Mouse (Mus musculus) embryonic facial prominence, embryonic 13.5 days (tissue): ENCODE measurements around the gene Cdca3. TPM values are rescaled to one million over a fixed set of nuclear protein-coding genes. Genes with fewer than 3 reads are reported as not detected.
"Not testable (repeated sequence)": the region's sequence is repeated elsewhere in the genome, so short reads cannot be mapped to it uniquely, and the experiment has no call there.

Experiments used
- ATAC-seq: fragments of 200-750 bp; cut with Nextera tagmentation; 2 replicates; pipeline ENCODE4 v1.8.0; 2017; ENCODE audit warnings: low read depth; ENCODE audit not compliant: insufficient number of reproducible peaks, insufficient read depth, low FRiP score, low TSS enrichment
- H3K27ac ChIP-seq: fragments of 300-500 bp; sonication (generic); 2 replicates; pipeline ENCODE4 v1.5.1; 2015; ENCODE audit warnings: moderate library complexity, mild to moderate bottlenecking, inconsistent platforms
- H3K27me3 ChIP-seq: fragments of 300-500 bp; sonication (generic); 2 replicates; pipeline ENCODE4 v1.6.1; 2015; ENCODE audit warnings: mild to moderate bottlenecking, inconsistent platforms
- H3K36me3 ChIP-seq: fragments of 300-500 bp; sonication (generic); 2 replicates; pipeline ENCODE4 v1.6.1; 2015; ENCODE audit warnings: mild to moderate bottlenecking, inconsistent platforms
- H3K4me1 ChIP-seq: fragments of 300-500 bp; sonication (generic); 2 replicates; pipeline ENCODE4 v1.6.1; 2015; ENCODE audit warnings: inconsistent platforms
- H3K4me2 ChIP-seq: fragments of 300-500 bp; sonication (generic); 2 replicates; pipeline ENCODE4 v1.6.1; 2015; ENCODE audit warnings: moderate library complexity, mild to moderate bottlenecking, inconsistent platforms
- H3K4me3 ChIP-seq: fragments of 300-500 bp; sonication (generic); 2 replicates; pipeline ENCODE4 v1.5.1; 2015; ENCODE audit warnings: mild to moderate bottlenecking, inconsistent platforms
- H3K9ac ChIP-seq: fragments of 300-500 bp; sonication (generic); 2 replicates; pipeline ENCODE4 v1.6.1; 2015; ENCODE audit warnings: mild to moderate bottlenecking, inconsistent platforms
- H3K9me3 ChIP-seq: fragments of 300-500 bp; sonication (generic); 2 replicates; pipeline ENCODE4 v1.6.1; 2016; ENCODE audit warnings: inconsistent platforms
- WGBS: fragments of 180-500 bp; shearing (Covaris S2); methylation state at CpG from one replicate; pipeline ENCODE4 v1.1.7; 2015; ENCODE audit warnings: mixed read lengths; 5-methylcytosine and 5-hydroxymethylcytosine counted together
- polyA plus RNA-seq: library from polyadenylated mRNA; unstranded; fragments of >200 nt; fragmentation: Nextera tagmentation; extraction: Ambion mirVana; gene quantifications from 2 replicates; pipeline ENCODE4 v1.2.1, GENCODE M21; 2015

Cdca3 gene
- polyA plus RNA-seq, 1 experiment from 2014 or later = 184 TPM

DNA sequence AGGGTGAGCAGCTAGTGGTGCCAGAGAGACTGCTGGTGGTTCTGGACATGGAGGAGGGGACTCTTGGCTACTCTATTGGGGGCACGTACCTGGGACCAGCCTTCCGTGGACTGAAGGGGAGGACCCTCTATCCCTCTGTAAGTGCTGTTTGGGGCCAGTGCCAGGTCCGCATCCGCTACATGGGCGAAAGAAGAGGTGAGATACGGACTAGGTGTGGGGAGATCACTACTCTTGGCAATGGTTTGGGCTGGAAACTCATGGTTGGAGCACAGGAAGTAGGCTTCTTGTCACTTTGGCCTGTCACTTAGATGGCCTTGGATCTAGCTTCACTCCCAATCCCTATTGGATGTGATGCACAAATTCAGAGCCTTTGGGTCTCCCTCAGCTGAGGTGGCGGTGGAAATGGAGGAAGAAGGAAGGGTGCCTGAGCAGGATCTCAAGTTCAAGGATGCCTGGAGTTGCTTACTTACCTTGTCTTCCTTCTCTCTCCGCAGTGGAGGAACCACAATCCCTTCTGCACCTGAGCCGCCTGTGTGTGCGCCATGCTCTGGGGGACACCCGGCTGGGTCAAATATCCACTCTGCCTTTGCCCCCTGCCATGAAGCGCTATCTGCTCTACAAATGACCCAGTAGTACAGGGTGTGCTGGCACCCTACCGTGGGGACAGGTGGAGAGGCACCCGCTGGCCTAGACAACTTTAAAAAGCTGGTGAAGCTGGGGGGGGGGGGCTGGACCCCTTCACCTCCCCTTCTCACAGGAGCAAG, 19.4 kb upstream of the Cdca3 start:
- peak overlapping the region; percentile 97 for H3K4me2 ChIP-seq
- peak overlapping the region; percentile 58 for H3K4me3 ChIP-seq
- H3K27me3 ChIP-seq = no peaks in the 10 kb centered on the region
- ATAC-seq = no peak
- H3K36me3 ChIP-seq = peaks cover 24% of the 10 kb centered on the region
- H3K9me3 ChIP-seq = no peaks in the 10 kb centered on the region
- WGBS = 42% methylated on average over 14 of the region's 14 CpGs
- H3K4me1 ChIP-seq = peaks cover 61% of the 10 kb centered on the region
- peak overlapping the region; percentile 74 for H3K9ac ChIP-seq
- H3K27ac ChIP-seq = peak overlapping the region; percentile 92

DNA sequence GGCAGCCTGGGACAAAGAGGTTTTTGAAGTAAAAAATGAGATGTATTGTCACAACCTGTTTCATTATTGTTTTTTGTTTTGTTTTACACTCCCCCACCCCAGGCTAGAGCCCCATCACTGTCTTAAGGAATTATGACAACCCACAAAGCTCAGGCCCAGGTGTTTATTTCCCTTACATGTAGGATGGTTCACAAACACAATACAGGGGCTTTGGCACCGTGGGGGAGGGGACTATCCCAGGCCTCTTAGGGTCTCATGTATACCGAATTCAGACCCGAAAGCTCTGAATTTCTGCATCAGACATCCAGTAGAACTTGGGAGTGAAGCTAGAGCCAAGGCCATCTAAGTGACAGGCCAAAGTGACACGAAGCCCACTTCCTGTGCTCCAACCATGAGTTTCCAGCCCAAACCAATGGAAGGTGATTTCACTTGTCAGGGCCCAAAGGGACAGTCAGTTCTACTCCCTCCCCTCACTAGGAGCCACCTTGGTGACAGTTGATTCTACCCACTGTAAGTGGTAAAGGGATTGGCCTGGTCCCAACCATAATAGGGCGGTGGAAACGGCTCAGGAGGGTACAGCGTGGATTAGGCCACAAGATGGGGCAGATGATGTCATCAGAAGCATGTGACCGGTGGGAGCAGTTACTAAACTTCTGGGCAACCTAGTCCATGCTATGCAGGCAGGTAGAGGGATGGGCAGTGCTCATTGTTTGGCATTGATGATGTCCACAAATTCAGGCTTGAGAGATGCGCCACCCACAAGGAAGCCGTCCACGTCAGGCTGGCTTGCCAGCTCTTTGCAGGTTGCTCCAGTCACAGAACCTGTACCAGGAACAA, 18.6 kb upstream of the Cdca3 start:
- H3K27ac ChIP-seq, H3K4me3 ChIP-seq, H3K27me3 ChIP-seq, ATAC-seq, H3K9me3 ChIP-seq, H3K9ac ChIP-seq: not testable (repeated sequence)
- H3K4me1 ChIP-seq = peaks cover 57% of the 10 kb centered on the region
- WGBS = 87% methylated on average over 11 of the region's 11 CpGs
- peak overlapping the region; percentile 97; the same call in 1 of the 2 replicates for H3K4me2 ChIP-seq
- H3K36me3 ChIP-seq = peaks cover 32% of the 10 kb centered on the region

DNA sequence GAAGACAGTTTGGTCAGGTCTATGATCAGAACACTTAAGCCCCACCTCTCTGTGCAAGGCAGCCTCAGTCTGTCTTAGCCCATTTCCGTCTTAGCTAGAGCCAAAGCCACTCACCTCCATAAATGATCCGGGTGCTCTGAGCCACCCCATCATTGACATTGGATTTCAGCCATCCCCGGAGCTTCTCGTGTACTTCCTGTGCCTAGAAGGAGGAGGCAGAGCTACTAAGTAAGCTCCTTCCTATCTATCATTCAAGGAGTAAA, 18.0 kb upstream of the Cdca3 start:
- no peak overlapping the region for H3K27ac ChIP-seq
- no peak for ATAC-seq
- H3K4me2 ChIP-seq = no peak overlapping the region
- 85% methylated on average over 4 of the region's 4 CpGs for WGBS
- H3K27me3 ChIP-seq = no peaks in the 10 kb centered on the region
- H3K36me3 ChIP-seq = peaks cover 38% of the 10 kb centered on the region
- H3K4me3 ChIP-seq = no peak overlapping the region
- no peaks in the 10 kb centered on the region for H3K9me3 ChIP-seq
- no peak overlapping the region for H3K9ac ChIP-seq
- peaks cover 52% of the 10 kb centered on the region for H3K4me1 ChIP-seq

DNA sequence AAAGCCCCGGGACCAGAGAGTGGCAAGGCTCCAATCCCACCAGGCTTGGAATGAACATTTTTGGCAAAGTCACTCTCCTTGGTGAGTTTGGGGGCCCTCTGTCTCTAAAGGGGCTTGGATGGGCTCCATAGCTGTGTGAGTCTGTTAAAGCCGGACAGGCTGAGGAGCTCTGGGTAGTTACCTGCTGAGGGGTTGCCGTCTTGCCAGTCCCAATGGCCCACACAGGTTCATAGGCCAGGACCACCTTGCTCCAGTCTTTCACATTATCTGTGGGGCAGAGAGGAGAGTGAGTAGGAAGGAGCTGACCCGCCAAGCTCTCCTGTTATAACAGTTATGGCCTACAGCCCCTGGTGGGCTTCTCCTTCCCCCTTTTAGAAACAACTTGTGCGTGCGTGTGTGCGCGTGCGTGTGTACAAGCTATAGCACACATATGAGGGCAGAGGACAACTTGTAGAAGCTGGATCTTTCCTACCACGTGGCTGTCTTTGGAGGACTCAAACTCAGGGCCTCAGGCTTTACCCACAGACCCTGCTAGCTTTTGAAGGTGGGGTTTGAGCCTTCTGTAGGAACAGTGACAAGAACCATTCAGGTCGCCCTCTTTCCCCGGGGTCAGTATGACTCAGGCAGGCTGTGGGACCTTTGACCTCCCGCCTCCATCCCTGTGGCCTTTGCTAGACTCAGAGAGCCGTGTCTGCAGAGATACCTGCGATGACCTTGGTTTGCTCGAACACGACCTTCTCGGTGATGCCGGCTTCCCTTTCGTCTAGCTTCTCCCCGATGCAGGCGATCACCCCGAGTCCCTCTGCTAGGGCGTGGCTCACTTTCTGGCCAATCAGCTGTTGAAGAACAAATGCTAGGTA, 17.4 kb upstream of the Cdca3 start:
- Histone ChIP-seq H3K27me3 (no peaks in the 10 kb centered on the region), H3K27ac (0 out of 2 replicates have a peak overlapping the region, but pooled peaks have one; percentile 92), H3K9ac (peak overlapping the region; percentile 89), H3K4me2 (peak overlapping the region; percentile 92), H3K4me3 (peak overlapping the region; percentile 73), H3K4me1 (peaks cover 47% of the 10 kb centered on the region), H3K9me3 (no peaks in the 10 kb centered on the region), H3K36me3 (peaks cover 44% of the 10 kb centered on the region)
- no peak for ATAC-seq
- WGBS = 78% methylated on average over 24 of the region's 24 CpGs

DNA sequence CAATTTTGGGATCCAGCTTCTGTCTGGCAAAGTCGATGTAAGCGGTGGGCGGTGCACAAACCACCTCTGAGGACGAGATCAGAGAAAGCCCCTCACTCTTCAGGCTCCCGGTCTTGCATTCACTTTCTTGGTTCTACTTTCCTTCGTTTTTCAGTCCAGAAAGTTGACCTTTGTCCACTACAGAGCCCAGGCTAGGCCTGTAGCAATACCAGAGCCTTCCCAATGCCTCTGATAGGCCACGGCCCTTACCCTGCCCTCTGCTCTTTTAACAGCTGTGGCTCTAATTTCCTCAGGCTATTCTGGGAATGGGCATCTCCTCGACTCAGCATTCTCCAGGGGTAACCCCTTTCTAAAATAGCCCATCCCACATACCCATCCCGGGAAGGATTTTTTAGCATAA, 16.5 kb upstream of the Cdca3 start:
- Histone ChIP-seq H3K9me3 (no peaks in the 10 kb centered on the region), H3K4me3 (peak overlapping the region; percentile 73), H3K27me3 (no peaks in the 10 kb centered on the region), H3K9ac (peak overlapping the region; percentile 89), H3K36me3 (peaks cover 53% of the 10 kb centered on the region), H3K27ac (peak overlapping the region; percentile 92), H3K4me1 (peaks cover 47% of the 10 kb centered on the region), H3K4me2 (peak overlapping the region; percentile 92)
- no peak for ATAC-seq
- 14% methylated on average over 9 of the region's 9 CpGs for WGBS

DNA sequence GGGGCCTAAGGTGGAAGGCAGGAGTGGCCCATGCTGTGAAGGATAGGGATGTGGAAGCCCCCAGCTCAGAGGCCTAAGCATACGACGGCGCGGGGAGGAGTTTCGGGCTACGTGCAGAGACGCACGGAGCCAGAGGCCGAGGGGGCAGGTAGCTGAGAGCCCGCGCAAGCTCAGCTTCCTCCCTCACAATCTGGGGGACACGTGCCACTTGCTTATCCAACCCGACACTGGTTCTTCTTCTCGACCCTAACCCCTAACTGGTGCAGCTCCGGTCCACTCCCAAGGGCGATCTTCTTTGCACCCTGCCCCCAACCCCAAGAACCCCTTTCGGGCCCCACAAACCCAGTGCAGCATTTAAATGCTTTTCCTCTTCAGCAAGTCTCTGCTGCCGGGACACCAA, 15.9 kb upstream of the Cdca3 start:
- whole genome bisulfite sequencing = 0% methylated on average over 18 of the region's 18 CpGs
- peaks cover 43% of the 10 kb centered on the region for H3K4me1 ChIP-seq

DNA sequence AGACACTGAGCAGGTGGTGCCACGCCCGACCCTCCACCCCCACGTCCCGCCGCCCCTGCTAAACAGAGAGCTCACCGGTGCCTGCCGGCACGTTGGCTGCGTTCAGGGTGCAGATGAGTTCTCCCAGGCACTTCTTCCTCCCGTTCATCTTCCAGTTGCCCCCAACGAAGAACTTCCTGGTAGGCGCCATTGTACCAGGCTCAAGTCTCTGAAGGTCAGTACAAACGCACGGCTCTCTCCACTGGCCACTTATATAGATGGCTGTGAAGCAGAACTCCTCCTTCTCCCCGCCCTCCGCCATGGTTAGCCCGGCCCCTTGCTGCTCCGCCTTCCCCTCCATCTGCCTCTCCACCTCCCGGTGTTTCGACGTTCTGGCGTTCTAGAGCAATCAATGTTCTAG, 15.4 kb upstream of the Cdca3 start, which contains the start of gene Tpi1:
Gene Tpi1 (minus strand): TSS at position 364 of the 400 bp plus-strand sequence.
- WGBS = 0% methylated on average over 22 of the region's 22 CpGs
- Histone ChIP-seq H3K4me2 (peak within 1 kb of the TSS; percentile 92), H3K36me3 (peaks cover 64% of the 10 kb centered on the region), H3K27me3 (no peaks in the 10 kb centered on the region), H3K9me3 (no peaks in the 10 kb centered on the region), H3K27ac (peak within 1 kb of the TSS; percentile 92), H3K4me1 (peaks cover 43% of the 10 kb centered on the region), H3K9ac (peak within 1 kb of the TSS; percentile 89), H3K4me3 (peak within 1 kb of the TSS; percentile 73)
- ATAC-seq = peak; percentile 88

More for the DNA sequence above, 15.9 kb upstream of the Cdca3 start:
- Histone ChIP-seq H3K9me3 (no peaks in the 10 kb centered on the region), H3K4me2 (peak overlapping the region; percentile 92), H3K4me3 (peak overlapping the region; percentile 73), H3K36me3 (peaks cover 59% of the 10 kb centered on the region), H3K27me3 (no peaks in the 10 kb centered on the region), H3K9ac (peak overlapping the region; percentile 89), H3K27ac (peak overlapping the region; percentile 92)
- ATAC-seq = peak; percentile 70

DNA sequence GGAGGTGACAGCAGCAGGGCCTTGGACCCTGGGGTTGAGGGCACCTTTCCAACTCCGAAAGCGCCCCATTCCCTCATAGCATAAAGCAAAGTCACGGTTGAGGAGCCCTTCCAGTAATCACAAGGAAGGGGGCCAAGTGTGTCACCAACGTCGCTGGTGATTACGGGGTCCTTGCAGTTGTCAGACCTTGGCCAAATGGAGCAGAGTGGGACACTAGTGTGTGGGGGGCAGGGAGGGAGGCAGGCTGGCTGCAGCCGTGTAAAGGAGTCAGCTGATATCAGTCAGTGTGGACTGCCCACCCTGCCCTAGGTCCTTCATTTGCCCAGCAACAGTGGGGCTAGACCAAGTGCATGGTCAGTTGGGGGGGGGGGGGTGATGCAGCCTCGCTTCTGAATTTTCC, 14.9 kb upstream of the Cdca3 start:
- Histone ChIP-seq H3K4me2 (peak overlapping the region; percentile 92), H3K27me3 (no peaks in the 10 kb centered on the region), H3K4me3 (peak overlapping the region; percentile 73), H3K4me1 (peaks cover 40% of the 10 kb centered on the region), H3K27ac (peak overlapping the region; percentile 92), H3K9ac (peak overlapping the region; percentile 89), H3K9me3 (no peaks in the 10 kb centered on the region), H3K36me3 (peaks cover 69% of the 10 kb centered on the region)
- peak; percentile 8; the same call in 1 of the 2 replicates for ATAC-seq
- WGBS = 44% methylated on average over 8 of the region's 8 CpGs

DNA sequence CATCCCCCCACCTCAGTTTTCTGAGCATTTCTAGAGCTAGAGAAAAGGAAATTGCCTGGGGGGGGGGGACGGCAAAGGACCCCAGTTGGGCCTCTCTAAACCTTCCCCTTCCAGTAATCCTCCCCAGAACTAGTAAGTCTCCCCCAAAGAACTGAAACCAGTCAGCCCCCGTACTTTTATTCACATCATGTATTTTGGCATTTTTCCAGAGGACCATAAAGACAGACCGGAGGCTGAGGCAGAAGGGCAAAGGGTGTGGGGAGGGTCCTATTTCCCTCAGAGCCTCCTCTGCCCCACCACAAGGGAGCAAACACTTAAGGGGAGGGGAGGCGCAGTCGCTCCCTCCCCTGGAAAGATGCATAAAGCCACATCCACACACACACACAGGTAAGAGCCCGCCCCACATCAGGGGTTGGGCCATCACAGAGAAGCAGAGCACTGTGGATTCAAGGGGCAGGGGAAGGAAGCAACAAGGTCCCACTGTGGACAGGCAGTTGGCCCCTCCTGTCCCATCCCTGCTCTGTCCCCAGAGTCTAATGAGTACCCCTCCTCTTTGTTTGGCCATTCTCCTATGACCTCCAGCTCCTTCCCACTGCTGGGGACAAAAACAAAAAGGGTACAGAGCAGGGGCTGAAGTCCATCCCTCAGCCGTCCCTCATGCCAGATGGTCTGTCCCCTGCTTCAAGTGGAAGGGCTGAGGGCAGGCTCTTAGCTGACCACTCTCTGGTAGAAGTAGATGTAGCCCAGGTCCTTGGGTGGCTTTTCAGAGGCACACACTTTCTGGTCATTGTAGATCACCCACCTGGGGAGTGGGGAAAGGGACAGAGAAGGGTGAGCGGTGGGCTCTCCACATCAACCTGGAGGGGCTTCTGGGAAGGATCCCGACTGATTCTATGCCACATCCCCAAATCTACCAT, 14.2 kb upstream of the Cdca3 start:
- Histone ChIP-seq H3K27me3 (no peaks in the 10 kb centered on the region), H3K36me3 (peaks cover 74% of the 10 kb centered on the region), H3K4me2 (peak overlapping the region; percentile 92; the same call in 1 of the 2 replicates), H3K4me3 (no peak overlapping the region), H3K9me3 (no peaks in the 10 kb centered on the region), H3K4me1 (peaks cover 33% of the 10 kb centered on the region), H3K27ac (no peak overlapping the region; the same call in 1 of the 2 replicates), H3K9ac (peak overlapping the region; percentile 89; the same call in 1 of the 2 replicates)
- WGBS = 72% methylated on average over 9 of the region's 9 CpGs
- ATAC-seq = no peak

DNA sequence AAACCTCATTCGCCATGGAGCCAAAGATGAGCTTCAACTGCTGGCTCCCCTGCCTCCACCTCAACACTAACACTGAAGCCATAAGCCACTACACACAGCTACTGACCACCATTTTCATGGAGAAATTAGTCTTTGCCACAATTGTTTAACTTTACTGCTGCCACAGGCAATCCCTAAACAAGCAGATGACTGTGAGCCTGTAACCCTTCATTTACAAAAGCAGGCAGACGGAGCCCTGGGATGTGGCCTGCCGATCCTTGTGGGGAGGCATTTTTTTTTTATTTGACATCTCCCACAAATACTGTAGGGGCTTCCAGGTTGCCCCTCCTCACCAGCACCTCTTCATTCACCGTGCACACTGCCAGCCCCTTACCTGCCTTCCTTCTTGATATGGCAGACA, 12.7 kb upstream of the Cdca3 start:
- Histone ChIP-seq H3K36me3 (peaks cover 76% of the 10 kb centered on the region), H3K9ac (no peak overlapping the region), H3K4me3 (no peak overlapping the region), H3K27ac (no peak overlapping the region), H3K27me3 (no peaks in the 10 kb centered on the region), H3K9me3 (no peaks in the 10 kb centered on the region), H3K4me1 (peaks cover 25% of the 10 kb centered on the region), H3K4me2 (no peak overlapping the region)
- ATAC-seq = no peak
- 86% methylated on average over 4 of the region's 4 CpGs for WGBS
